14 mouse cellular contexts compared by ENCODE assay signal in genomic region chr12:5428733-5429132, GRCm38 (mm10). TPM values are rescaled to one million over a fixed set of nuclear protein-coding genes. Genes with fewer than 3 reads are reported as not detected.
A peak's percentile ranks its signal among the peaks of the same experiment; 100 is the strongest.
DNase-seq lines count a peak whose midpoint lies in the region; ATAC-seq lines count a peak whose summit lies in the region.
"Had no signal": no experiment of that assay in that cellular context is flagged by ENCODE, and none has a peak within 500 bp of the region (broad histone marks: within the 10 kb centered on the region; RNA-seq: fewer than 3 reads in every experiment).

No protein-coding gene starts in this region.

- no peaks in the 10 kb centered on the region for H3K9me3 ChIP-seq in hindbrain, embryonic 15.5 days
- no peaks in the 10 kb centered on the region for H3K9me3 ChIP-seq in hindbrain, embryonic 12.5 days (replicated peaks)

- H3K4me3 ChIP-seq in hindbrain, embryonic 15.5 days = no peak overlapping the region
- H3K4me3 ChIP-seq in hindbrain, embryonic 12.5 days = no peak overlapping the region
- H3K4me3 ChIP-seq: erythroblast, embryonic 14.5 days had no signal

- H3K27ac ChIP-seq in hindbrain, embryonic 15.5 days (replicated peaks) = peak overlapping the region; percentile 55; the same call in 1 of the 2 replicates
- no peak overlapping the region for H3K27ac ChIP-seq in hindbrain, embryonic 12.5 days

- no peaks in the 10 kb centered on the region for H3K36me3 ChIP-seq in hindbrain, embryonic 15.5 days
- no peaks in the 10 kb centered on the region for H3K36me3 ChIP-seq in hindbrain, embryonic 12.5 days

- H3K9ac ChIP-seq in hindbrain, embryonic 15.5 days = no peak overlapping the region
- H3K9ac ChIP-seq in hindbrain, embryonic 12.5 days = no peak overlapping the region
- H3K9ac ChIP-seq: liver, postnatal 0 days had no signal

- H3K27me3 ChIP-seq in hindbrain, embryonic 15.5 days = no peaks in the 10 kb centered on the region
- H3K27me3 ChIP-seq in hindbrain, embryonic 12.5 days = no peaks in the 10 kb centered on the region

- peak; percentile 84 for ATAC-seq in hindbrain, embryonic 15.5 days (ENCODE audit: low FRiP score, low read depth)
- ATAC-seq in hindbrain, embryonic 12.5 days (ENCODE audit: low FRiP score) = no peak
- ATAC-seq: liver, postnatal 0 days had no signal

- 47% methylated on average over 3 of the region's 3 CpGs for WGBS in hindbrain, embryonic 15.5 days
- 62% methylated on average over 3 of the region's 3 CpGs for WGBS in hindbrain, embryonic 12.5 days

- no peak overlapping the region for H3K4me2 ChIP-seq in hindbrain, embryonic 15.5 days
- H3K4me2 ChIP-seq in hindbrain, embryonic 12.5 days (replicated peaks) = no peak overlapping the region

- H3K4me1 ChIP-seq in hindbrain, embryonic 15.5 days (replicated peaks) = no peaks in the 10 kb centered on the region; the same call in 1 of the 2 replicates
- peaks cover 6% of the 10 kb centered on the region; the same call in 1 of the 2 replicates for H3K4me1 ChIP-seq in hindbrain, embryonic 12.5 days

- DNase-seq in cerebellum, adult 11 months = peak; percentile 31
- peak; percentile 76 to 82 for DNase-seq in cerebellum, postnatal 14 days
- peak; percentile 37 to 50 for DNase-seq in layer of hippocampus, postnatal 36 days
- DNase-seq in urinary bladder, adult 2 months (ENCODE audit: low spot score) = no peak
- DNase-seq in urinary bladder, postnatal 14 days (ENCODE audit: low spot score) = no peak
- DNase-seq: adrenal gland, postnatal 25 days; gastrocnemius, postnatal 10 days; kidney, postnatal 4 days; liver, postnatal 0 days; thymus, postnatal 14 days had no signal

RNA-seq across cellular contexts. Expression of gene Klhl29, which starts 53.3 kb away (rescaled TPM):
- 4.2 and 4.8 TPM in 2 replicates for polyA plus RNA-seq in hindbrain, embryonic 15.5 days (2015; fragmentation: Nextera tagmentation; extraction: Ambion mirVana)
- 4.2 and 4.4 TPM in 2 replicates for polyA plus RNA-seq in hindbrain, embryonic 12.5 days (2016; fragmentation: Nextera tagmentation; extraction: Ambion mirVana)
- total RNA-seq in layer of hippocampus, postnatal 36 days (2021) = 10 to 100 TPM; 39.8 to 46.7 TPM
- polyA plus RNA-seq in urinary bladder, adult 2 months (2012; rRNA removed) = 7.8 and 8.7 TPM in 2 replicates
- total RNA-seq: megakaryocyte progenitor cell, adult 5-6 weeks had no signal
- polyA plus RNA-seq: erythroblast, embryonic 14.5 days had no signal

Comparison
In these comparisons a context has a peak if more than half of its experiments do, and no peak if none do; other contexts are left out.
1. DNase-seq: peak in cerebellum, adult 11 months (single experiment), cerebellum, postnatal 14 days (2 of 2) and layer of hippocampus, postnatal 36 days (2 of 2); none in urinary bladder, adult 2 months (single experiment) and urinary bladder, postnatal 14 days (single experiment).